Mouse (Mus musculus) activated CD4-positive, CD25-positive, alpha-beta regulatory T cell, adult 4 months (primary cell): ENCODE measurements at regions not wholly inside any gene's neighbourhood (a gene's known extent, or its start where the extent isn't known, plus 50 kb on each side); places are given as distances from the start of the nearest gene placed in this dataset.

Source experiments
- ATAC-seq: one replicate; pipeline ENCODE4 v1.8.0; 2017

GRCm38 (mm10) chr5:136619315-136620231 is 52.3 kb upstream of the Cux1 start:
- ATAC-seq, result no peak

DNA sequence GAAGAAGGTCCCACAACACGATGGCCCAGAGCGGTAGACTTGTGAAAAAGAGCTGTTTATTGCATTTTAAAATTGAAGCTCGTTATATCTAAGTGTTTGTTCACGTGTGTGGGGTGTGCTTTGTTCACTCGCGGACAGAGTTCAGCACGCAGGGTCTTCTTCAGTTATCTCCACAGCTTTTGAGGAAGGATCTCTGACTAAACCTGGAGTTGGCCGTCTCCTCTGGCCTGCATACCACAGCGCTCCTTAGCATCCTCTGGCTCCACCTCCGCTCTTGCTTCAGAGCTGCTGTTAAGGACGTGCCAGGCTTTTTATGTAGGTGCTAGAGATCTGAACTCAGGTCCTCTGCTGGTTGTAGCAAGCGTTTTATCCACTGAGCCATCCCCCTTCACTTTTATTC is 52.9 kb upstream of the Cux1 start:
- ATAC-seq, result no peak

DNA sequence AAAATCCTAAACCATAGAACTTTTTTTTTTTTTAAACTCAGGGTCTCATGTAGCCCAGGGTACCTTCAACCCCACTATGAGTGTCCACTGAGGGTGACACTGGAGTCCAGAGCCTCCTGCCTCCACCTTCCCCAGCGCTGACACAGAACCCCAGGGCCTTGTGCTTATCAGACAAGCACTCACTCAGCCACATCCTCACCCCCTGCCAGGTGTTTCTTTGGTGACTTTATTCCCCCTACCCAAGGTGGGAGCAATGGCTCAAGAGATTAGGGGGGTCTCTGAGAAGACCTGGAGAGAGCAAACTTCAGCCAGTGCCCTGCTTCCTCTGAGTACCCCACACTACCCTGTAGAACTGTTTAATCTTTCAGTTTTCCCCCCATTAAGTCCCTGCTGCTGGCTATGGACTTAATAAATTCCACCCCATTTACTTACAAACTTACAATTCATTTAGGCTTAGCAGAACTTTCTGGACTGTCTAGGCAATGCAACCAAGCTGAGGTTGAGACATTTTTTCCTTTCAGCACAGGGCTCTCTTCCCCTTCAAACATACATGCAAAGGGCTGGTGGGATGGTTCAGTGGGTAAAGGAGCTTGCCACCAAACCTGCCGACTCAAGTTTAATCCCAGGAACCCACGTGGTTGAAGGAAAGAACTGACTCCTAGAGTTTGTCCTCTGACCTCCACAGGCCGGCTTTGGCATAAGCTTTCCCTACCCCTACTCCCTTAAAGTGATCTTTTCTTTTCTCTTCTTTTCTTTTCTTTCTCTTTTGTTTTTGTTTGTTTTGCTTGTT is 54.2 kb upstream of the Cux1 start:
- ATAC-seq, result no peak

- no peak for ATAC-seq
Observed at GRCm38 (mm10) chr5:136622152-136622551, 54.9 kb upstream of the Cux1 start.

- peak; percentile 81 for ATAC-seq
Observed at GRCm38 (mm10) chr5:136622721-136623542, 55.6 kb upstream of the Cux1 start.

GRCm38 (mm10) chr5:136623791-136624190 is 56.5 kb upstream of the Cux1 start:
- no peak for ATAC-seq

DNA sequence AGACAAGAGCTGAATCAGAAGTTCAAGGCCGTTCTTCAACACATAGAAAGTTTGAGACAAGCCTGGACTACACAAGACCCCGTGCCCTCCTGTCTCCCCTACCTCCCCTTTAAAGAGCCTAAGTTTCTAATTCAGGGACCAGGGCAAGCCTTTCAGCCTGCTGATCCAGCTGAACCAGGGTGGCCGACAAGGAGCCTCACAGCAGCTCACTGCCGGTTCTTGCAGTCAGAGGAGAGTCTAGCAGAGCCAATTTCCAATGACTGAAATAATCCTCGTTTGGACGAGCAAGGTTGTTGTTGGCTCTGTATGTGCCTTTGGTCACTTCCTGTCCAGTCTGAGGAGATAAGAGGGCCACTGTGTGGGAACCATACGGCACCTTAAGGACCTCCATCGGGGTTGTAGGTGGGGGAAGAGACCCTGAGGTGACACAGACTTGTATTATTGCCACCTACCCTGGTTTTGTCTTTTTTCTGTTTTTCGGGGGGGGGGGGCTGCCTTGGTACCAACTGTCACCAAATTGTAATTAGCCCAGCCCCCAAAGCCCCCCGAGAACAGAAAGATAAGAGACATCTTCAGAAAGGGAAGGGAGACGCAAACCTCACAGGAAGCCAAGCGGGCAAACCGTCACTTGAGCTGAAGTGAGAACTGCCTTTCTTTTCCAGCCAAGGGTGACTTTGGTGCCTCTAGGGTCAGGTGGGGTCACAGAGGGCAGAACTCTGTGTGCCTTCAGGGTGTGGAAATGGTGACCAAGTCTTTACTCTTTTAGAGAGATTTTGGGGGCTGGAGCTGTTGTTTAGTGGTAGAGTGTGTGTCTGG is 58.1 kb upstream of the Cux1 start:
- ATAC-seq, result no peak

DNA sequence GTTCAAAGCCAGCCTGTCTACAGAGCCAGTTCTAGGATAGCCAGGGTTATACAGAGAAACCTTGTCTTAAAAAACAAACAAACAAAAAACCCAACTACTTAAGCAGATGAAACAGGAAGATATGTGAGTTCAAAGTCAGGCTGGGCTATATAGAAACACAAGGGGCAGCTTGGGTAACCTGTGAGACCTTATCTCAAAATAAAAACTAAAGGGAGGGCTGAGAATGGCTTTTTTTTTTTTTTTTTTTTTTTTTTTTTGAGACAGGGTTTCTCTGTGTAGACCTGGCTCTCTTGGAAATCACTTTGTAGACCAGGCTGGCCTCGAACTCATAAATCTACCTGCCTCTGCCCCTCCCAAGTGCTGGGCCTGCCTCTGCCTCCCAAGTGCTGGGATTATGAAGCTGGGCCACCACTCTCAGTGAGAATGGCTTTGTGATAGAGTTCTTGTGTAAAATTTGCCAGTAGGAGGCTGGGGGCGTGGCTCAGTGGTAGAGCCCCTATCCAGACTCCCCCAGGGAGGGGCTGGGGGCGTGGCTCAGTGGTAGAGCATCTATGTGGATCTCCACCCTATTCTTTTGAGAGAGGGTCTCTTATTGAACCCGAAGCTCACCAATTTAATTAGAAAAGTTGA is 59.0 kb upstream of the Cux1 start:
- ATAC-seq, result no peak

GRCm38 (mm10) chr5:136626891-136627290 is 59.6 kb upstream of the Cux1 start:
- ATAC-seq, result no peak

- ATAC-seq, result no peak
Observed at GRCm38 (mm10) chr5:136627671-136628292, 60.5 kb upstream of the Cux1 start.

GRCm38 (mm10) chr5:136628502-136628901 is 61.2 kb upstream of the Cux1 start:
- ATAC-seq, result no peak

DNA sequence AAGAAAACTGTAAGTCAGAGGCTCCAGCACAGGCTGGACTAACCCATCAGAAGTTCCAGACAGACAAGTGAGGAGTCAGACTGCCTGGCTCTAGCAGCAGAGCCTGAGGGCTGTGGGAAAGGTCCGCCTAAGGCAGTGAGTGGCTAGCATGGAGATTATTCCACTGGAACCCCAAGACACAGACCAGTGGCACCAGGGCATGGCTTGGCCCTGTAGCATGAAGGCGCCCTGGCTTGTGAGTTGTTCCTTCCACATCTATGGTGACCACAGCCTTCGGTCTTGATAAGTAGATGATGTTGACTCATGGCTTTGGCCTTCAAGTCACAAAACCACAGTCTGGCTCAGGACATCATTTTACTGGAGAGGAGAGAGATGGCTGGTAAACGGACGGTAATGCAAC is 60.7 kb upstream of the Myl10 start:
- ATAC-seq, result no peak

DNA sequence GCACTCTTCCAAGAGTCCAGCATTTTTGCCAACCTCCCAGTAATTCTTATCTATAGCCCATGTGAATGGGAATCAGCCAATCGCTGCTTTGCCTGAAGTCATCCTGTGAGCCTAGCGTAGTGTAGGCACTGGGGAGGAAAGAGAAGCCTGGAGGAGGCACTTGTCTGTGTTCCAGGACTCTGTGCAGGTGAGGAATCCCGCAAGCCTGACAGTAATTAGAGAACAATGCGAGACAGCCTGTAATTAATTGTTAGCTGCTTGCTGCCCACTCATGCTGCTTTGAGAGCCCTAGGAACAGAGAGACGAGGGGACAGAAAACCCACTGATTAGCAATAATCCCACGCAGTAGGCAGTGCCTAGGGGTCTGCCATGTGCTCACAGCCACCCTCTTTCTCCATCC is 59.0 kb upstream of the Myl10 start:
- no peak for ATAC-seq

GRCm38 (mm10) chr5:136635119-136635518 is 57.8 kb upstream of the Myl10 start:
- no peak for ATAC-seq

GRCm38 (mm10) chr5:136636476-136636875 is 56.5 kb upstream of the Myl10 start:
- no peak for ATAC-seq

DNA sequence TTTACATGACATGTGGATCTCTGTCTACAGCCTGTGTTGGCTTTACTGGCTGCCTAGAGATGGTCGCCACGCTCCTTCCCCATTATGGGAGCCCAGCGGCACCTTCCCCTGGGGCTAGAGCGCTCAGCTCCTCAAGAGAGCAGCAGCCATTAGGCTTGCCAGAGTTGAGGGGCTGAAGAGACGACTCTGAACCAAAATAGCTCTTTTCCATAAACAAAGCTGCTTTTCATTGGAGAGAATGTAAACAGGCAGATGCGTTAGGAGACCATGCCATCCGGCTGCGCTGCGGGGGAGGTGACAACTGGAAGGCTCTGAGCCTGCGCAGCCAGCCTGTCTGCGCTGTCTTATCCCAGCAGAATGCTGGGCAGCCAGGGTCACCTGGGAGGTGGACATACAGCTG is 55.1 kb upstream of the Myl10 start:
- ATAC-seq, result no peak

DNA sequence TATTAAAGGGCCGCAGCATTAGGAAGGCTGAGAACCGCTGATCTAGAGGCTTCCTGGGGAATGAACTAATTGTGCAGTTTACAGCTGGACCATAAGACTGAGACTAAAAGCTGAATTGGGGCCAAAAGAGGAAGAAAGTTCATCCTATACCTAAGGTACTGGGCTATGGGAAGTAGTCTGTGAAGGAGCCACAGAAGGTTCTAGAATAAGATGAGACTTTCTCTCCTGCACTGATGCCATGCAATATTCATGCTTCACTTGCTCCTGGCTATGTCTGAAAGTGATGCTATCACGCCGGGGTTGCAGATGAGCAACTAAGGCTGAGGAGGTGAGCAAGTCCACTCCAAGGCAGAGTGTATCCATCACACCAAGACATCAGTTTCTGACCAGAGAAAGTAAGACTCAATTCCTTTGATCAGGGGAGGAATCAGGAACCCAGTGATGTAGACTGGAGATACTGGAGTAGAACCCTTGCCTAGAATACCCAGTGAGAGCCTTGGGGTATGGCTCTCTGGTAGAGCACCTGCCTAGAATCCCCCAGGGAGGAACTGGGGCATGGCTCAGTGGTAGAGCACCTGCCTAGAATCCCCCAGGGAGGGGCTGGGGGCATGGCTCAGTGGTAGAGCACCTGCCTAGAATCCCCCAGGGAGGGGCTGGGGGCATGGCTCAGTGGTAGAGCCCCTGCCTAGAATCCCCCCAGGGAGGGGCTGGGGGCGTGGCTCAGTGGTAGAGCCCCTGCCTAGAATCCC is 51.9 kb upstream of the Myl10 start:
- ATAC-seq, result no peak

DNA sequence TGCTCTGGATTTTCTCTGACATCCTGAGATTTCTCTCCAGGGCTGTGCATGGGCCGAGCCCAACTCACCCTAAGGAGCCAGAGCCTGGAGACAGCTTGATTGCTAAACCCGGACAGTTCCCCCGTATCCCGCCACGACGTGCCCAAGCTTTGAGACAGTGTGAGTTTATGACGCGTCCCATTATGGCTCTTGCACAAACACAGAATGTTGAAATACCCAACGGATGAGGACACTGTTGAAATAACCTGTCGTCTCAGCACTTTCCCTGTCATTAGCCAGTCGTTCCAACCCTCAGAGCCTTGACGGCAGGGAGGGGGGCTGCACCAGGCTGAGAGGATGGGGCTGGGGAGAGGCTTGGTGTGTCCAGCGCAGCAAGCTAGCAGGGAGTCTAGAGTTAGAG is 50.7 kb upstream of the Myl10 start:
- no peak for ATAC-seq
